Mouse (Mus musculus) splenic B cell, adult 2 months (primary cell): ENCODE results near the gene Dcaf15.

Experiments used
- DNase-seq: peaks from one replicate; pipeline ENCODE4 v3.0.0-alpha.2; 2011; ENCODE audit warnings: low read depth, low spot score
- H3K27me3 ChIP-seq: 2 replicates; pipeline ENCODE4 v1.6.1; 2012; ENCODE audit warnings: mild to moderate bottlenecking, low read length, moderate library complexity, mixed read lengths; ENCODE audit not compliant: control insufficient read depth, poor library complexity, insufficient read depth, severe bottlenecking
- H3K36me3 ChIP-seq: 2 replicates; pipeline ENCODE4 v1.6.1; 2012; ENCODE audit warnings: mild to moderate bottlenecking, low read length, moderate library complexity, mixed read lengths; ENCODE audit not compliant: control insufficient read depth, poor library complexity, insufficient read depth, severe bottlenecking

Dcaf15 gene

GRCm38 (mm10) chr8:84104697-84105609 is at the start of gene Dcaf15:
Gene Dcaf15, minus strand, starts transcription at chr8:84104768.
- no peaks in the 10 kb centered on the region for H3K27me3 ChIP-seq
- peaks cover 1% of the 10 kb centered on the region; the same call in 1 of the 2 replicates for H3K36me3 ChIP-seq
- DNase-seq, result peak; percentile 98

GRCm38 (mm10) chr8:84149181-84149580 is 44.6 kb upstream of the Dcaf15 start:
- Histone ChIP-seq H3K36me3 (no peaks in the 10 kb centered on the region; the same call in 1 of the 2 replicates), H3K27me3 (no peaks in the 10 kb centered on the region)
- no peak for DNase-seq

GRCm38 (mm10) chr8:84148531-84148850 is 43.9 kb upstream of the Dcaf15 start:
- Histone ChIP-seq H3K36me3 (no peaks in the 10 kb centered on the region; the same call in 1 of the 2 replicates), H3K27me3 (no peaks in the 10 kb centered on the region)
- DNase-seq, result peak; percentile 8

DNA sequence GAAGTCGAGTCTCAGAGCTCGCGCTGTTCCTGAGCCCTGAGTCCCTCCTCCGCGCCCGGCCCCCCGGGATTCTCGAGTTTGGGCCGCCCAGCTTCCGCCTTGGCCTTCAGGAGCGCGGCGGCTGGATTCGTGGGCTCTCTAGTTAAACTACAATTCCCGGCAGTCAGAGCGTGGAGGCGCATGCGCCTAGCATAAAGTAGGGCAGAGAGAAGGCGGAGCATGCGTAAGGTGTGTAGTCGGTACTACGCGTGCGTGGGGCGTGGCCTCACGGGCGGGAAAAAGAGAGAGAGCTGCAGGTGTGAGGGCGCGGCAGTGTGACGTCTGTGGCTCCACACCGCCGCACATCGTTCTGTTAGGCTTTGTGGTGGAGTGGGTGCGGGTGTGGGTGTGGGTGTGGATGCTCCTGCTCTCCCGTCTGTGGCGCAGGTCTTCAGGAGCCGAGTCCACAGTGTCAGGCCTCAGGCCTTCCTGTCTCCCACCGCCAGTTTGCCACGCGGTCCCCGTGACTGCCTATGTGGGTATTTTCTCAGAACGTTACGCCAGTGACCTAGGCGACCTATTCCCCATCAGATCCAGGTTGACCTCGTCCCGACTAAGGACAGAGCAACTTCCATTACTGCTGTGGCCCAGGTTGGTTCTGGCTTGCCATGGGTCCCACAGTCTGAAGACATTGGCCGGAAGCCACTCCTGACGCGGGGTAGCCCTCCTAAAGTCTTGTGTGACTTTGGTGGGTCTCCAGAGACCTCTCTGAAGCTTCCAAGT is 43.4 kb upstream of the Dcaf15 start, which contains the start of the genes Cc2d1a and 4930432K21Rik:
Gene Cc2d1a (minus strand): TSS at position 168 of the 762 bp plus-strand sequence.
Gene 4930432K21Rik (plus strand): TSS at position 257 of the 762 bp plus-strand sequence.
- Histone ChIP-seq H3K27me3 (no peaks in the 10 kb centered on the region), H3K36me3 (peaks cover 2% of the 10 kb centered on the region; the same call in 1 of the 2 replicates)
- DNase-seq, result peak; percentile 97

GRCm38 (mm10) chr8:84147324-84147766 is 42.8 kb upstream of the Dcaf15 start:
- DNase-seq, result no peak
- H3K36me3 ChIP-seq, result peaks cover 2% of the 10 kb centered on the region
- no peaks in the 10 kb centered on the region for H3K27me3 ChIP-seq

- Histone ChIP-seq H3K36me3 (peaks cover 4% of the 10 kb centered on the region), H3K27me3 (no peaks in the 10 kb centered on the region)
- no peak for DNase-seq
Measured at GRCm38 (mm10) chr8:84144636-84145245, 40.2 kb upstream of the Dcaf15 start.

DNA sequence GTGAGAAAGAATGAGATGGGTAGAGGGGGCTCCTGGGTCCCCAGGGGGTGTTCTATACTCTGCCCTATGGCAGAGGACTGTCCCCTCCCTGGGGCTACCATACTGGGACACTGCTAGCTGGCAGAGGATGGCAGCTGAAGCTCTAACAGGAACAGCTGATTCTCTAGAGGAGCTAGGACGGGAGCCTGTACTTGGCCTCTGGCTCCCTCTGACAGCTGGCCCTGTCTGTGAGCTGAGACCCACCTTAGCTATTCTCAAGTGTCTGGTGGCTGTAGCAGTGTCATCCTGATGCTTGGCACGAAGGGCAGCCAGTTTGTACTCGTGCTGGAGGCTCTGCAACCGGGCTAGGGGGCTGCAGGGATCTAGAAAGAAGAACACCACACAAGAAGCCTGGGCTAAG is 36.3 kb upstream of the Dcaf15 start:
- H3K36me3 ChIP-seq, result peaks cover 6% of the 10 kb centered on the region
- no peak for DNase-seq
- H3K27me3 ChIP-seq, result no peaks in the 10 kb centered on the region

DNA sequence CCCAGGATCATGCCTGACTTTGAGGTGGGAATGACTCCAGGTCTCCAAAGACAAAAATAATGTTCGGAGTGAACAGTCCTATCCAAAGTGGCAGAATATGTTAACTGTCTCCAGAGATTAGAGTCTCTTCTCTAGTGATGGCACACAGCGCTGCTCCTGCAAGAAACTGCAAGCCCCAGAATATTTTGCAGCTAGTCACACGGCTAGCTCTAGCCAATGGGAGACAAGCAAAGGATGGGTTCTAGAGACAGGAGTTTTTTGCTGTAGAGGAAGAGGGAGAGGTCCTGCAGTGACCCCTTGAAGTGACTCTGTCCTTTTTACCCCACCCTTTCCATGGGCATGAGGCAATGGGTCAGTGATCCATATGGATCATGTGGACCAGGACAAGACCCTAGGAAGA is 33.3 kb upstream of the Dcaf15 start:
- no peaks in the 10 kb centered on the region for H3K27me3 ChIP-seq
- DNase-seq, result no peak
- peaks cover 6% of the 10 kb centered on the region for H3K36me3 ChIP-seq

DNA sequence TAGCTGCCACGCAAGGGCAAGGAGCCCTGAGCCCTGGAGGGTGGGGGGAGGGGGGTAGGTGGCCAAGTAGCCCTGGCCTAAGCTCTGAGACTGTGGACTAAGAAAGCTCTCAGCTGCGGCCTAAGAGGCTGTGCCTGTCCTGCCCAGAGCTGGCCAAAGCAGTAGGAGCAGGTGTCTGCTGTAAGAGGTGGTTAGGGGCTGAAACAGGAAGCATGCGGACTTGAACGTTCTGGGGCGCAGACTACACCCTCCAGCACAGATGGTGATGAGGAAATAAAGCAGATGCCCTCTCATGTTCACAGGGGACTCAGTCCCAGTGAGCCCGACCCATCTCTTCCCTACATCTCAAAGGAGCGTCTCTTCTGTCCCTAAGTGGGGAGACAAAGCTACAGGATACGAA is 27.7 kb upstream of the Dcaf15 start:
- no peaks in the 10 kb centered on the region for H3K27me3 ChIP-seq
- H3K36me3 ChIP-seq, result peaks cover 2% of the 10 kb centered on the region; the same call in 1 of the 2 replicates
- DNase-seq, result no peak

DNA sequence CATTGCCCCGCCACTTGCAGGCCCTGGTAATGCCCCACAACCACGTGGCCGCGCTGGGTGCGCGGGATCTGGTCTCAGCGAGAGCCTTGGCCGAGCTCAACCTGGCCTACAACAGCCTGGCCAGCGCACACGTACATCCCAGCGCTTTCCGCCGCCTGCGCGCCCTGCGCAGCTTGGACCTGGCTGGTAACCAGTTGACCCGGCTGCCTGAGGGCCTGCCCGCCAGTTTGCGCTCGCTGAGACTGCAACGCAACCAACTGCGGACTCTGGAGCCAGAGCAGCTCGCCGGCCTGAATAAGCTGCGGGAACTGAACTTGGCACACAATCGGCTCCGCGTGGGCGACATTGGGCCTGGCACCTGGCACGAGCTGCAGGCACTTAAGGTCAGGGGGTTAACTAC is 26.2 kb upstream of the Dcaf15 start:
- H3K27me3 ChIP-seq, result no peaks in the 10 kb centered on the region
- no peak for DNase-seq
- H3K36me3 ChIP-seq, result peaks cover 2% of the 10 kb centered on the region; the same call in 1 of the 2 replicates

DNA sequence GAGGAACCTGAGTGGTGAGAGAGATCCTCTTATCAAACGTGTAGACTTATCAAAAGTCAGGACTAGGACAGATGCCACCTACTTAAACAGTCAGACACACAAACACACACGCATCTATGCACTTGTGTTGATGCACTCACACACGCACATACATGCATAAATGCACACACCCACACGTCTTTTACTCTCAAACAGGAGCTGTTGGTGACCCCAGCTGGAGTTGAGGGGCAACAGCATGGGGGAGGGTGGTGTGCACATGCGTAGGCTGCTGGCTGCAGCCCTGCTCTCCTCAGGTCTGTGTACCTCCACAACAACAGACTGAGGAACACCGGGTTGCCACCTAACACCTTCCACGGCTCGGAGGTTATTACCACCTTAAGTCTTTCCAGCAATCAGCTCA is 23.7 kb upstream of the Dcaf15 start:
- Histone ChIP-seq H3K36me3 (no peaks in the 10 kb centered on the region), H3K27me3 (no peaks in the 10 kb centered on the region)
- peak; percentile 21 for DNase-seq

- H3K27me3 ChIP-seq, result no peaks in the 10 kb centered on the region
- H3K36me3 ChIP-seq, result no peaks in the 10 kb centered on the region
- DNase-seq, result peak; percentile 9
Measured at GRCm38 (mm10) chr8:84127202-84127901, 22.8 kb upstream of the Dcaf15 start.

DNA sequence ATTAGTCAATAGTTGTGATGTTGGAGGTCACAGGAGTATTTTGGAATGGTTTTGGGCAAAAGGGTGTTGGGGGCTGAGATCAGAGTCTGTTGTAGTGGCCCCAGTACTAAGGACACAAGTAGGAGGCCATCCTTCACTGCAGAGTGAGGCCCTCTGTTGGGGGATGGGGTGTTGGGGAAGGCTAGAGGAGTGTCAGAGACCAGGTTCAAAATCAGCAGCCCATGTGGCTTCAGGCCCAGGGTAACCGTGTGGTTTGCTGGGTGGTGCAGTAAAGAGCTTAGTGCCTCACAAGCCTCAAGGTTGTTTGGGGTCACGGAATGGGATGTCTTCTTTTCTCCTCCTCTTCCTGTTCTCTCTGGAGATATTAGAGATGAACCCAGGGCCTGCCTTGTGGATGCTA is 22.2 kb upstream of the Dcaf15 start:
- no peaks in the 10 kb centered on the region for H3K27me3 ChIP-seq
- H3K36me3 ChIP-seq, result no peaks in the 10 kb centered on the region
- no peak for DNase-seq

- no peaks in the 10 kb centered on the region for H3K27me3 ChIP-seq
- no peak for DNase-seq
Measured at GRCm38 (mm10) chr8:84125656-84126055, 21.1 kb upstream of the Dcaf15 start, which contains the start of gene Podnl1. Gene Podnl1, plus strand, starts transcription at chr8:84125989.

More at GRCm38 (mm10) chr8:84125656-84126055, 21.1 kb upstream of the Dcaf15 start, which contains the start of gene Podnl1:
- no peaks in the 10 kb centered on the region for H3K36me3 ChIP-seq
